Mouse (Mus musculus) natural killer cell, adult 2 months (primary cell): ENCODE data around the gene Disc1.

Experiments used
- DNase-seq, 2 experiments: peaks; one replicate each; pipeline ENCODE4 v3.0.0; 2022; ENCODE audit warnings: low spot score in 2 of 2

Disc1 gene

DNA sequence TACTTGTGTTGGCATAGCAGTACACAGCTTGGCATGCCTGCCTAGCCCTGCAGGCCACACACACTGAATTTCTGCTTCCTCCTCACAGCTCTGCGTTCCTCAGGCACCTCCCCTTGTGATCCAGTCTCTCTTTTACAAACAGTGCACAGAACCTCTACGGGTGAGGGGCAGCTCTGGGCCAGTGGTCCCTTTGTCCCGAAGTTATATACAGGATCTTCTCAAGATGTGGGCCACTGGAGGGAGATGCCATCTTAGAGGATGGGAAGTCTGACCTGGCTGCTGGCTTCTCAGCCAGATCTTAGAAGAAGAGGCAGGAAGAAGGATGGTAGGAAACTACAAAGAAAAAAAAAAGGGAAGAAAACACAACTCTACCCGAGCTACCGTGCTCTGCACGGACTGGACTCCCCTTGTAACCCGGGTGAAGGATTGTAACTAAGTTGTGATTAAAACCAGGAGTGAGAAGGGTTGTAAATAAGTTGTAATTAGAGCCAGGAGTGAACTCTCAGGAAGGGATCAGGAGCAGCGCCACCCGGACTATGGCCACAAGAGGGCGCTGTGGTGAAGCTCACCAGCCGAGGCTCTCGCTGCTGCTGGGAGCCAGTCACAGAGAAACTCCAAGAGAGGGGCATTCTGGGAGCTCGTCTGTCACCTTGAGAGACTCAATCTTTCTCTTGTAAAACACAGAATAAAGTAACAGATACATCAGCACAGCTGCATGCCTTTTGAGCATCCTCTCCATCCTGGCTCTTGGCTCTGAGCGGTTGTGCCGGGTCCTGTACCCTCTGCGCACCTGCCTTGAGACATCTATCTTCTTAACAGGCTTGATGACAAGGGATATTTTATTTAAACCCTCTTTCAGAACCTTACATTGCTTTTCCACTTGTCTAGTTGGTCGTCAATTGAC, 129.8 kb downstream of the Disc1 start:
- DNase-seq: peak; percentile 42 to 69

DNA sequence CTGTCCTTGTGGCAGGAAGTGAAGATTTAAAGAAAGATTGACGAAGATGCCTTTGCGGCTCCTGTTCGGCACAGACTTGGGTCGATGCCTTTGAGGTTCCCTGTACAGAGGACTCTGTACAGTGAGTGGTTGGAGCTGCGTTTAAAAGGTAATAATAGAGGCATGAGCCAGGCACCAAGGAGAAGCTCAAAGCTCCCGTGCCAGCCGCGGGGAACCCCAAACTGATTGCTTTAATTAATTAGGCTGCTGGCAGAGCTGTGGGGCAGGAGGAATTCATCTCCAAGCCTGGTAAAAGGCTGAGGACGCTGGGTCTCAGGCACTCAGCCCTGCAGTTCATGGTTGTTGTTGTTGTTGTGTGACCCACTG, 130.4 kb downstream of the Disc1 start:
- DNase-seq: no peak

DNA sequence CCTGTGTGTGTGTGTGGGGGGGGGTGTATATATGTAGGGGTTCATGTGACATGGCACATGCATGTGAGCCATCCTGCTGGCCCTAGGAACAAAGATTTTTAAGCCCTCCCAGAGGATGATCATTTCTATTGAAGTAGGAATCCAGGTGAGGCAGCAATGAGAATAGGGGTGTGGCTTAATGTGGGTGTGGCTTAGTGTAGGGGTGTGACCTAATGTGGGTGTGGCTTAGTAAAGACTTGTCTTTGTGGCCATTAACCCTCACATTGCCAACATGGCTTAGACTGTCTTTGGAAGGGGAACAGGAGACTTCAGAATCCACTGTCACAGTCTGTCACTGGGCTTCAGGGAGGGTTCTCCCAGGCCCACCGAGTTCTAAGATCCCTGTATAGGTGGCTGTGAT, 130.9 kb downstream of the Disc1 start:
- DNase-seq: no peak

- no peak for DNase-seq
Measured at GRCm38 (mm10) chr8:125187044-125187443, 133.0 kb downstream of the Disc1 start.

- DNase-seq: no peak
Measured at GRCm38 (mm10) chr8:125193701-125194100, 139.7 kb downstream of the Disc1 start.

DNA sequence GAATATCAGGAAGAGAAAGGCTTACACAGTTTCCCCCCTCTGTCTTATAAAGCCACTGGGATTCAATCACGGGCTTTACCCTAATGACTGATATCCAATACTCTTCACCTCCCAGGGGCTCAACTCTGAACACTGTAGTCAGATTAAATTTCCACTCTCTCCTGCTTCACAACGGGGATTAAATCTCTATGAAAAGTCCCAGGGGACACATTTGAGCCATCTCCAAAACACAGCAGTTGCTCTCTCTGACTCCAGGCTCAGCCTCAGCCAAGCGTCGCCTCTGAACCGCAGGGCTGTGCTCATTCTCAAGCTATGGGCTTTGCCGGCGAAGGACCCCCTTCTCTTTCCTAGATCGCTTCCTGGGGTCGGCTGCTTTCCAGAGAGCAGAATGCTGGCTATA, 141.1 kb downstream of the Disc1 start:
- DNase-seq: no peak

GRCm38 (mm10) chr8:125196573-125197094, 142.6 kb downstream of the Disc1 start:
- no peak for DNase-seq

DNA sequence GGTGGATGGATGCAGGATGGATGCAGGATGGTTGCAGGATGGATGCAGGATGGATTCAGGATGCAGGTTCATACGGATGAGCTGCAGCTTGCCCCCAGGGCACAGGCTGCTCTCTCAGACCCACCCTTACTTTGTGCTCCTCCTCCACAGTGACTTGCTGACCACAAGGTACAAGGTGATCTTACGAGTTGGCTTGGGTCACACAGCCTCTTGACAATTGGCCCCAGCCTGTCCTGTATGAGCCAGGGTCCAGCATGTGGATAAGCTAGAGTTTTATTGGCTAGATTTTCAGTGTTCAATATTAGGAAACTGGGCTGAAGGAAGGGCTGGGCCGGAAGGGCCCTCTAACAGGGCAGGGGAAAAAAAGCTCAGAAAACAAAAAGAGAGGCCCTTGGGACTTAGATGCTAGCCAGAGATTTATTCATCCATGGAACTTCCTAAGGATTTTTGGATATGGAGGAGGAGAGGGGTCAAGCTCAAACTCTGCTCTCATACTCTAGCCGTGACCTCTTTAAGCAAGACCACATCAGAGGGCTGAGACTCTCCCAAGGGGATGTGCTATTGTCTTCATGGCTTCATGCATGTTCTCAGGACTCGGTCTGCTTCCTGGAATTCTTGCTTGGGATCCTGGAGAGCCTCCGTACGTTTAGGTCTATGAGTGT, 143.5 kb downstream of the Disc1 start:
- DNase-seq: no peak

- no peak for DNase-seq
Measured at GRCm38 (mm10) chr8:125198420-125199196, 144.6 kb downstream of the Disc1 start.

- DNase-seq: no peak
Measured at GRCm38 (mm10) chr8:125199197-125199939, 145.4 kb downstream of the Disc1 start.

DNA sequence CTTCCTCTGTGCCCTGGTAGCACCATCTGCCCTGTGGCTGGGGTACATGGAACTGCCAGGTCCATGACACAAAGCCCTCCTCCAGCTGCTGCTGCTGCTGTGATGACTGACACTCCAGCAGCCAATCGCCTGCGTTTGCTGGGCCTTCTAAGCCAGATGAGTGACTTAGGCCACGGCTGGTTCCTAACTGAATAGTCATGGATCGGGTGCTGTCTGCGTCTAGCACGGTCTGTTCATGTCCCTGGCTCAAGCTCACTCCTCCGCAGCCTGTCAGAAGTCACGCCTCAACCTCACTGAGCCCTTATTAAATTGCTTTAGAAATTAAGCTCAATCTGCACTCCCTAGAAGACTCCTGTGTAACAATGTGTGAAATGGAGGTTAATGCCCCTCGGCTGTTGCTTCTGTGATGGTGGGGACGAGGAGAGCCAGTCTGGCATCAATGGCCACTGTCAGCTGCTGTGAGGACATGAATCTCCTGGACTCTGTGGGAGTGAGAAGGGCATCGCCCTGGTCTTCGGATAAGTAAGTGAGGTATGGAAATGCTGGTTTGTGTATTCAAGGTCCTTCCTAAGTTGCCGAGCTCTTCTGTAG, 146.4 kb downstream of the Disc1 start:
- DNase-seq: no peak

DNA sequence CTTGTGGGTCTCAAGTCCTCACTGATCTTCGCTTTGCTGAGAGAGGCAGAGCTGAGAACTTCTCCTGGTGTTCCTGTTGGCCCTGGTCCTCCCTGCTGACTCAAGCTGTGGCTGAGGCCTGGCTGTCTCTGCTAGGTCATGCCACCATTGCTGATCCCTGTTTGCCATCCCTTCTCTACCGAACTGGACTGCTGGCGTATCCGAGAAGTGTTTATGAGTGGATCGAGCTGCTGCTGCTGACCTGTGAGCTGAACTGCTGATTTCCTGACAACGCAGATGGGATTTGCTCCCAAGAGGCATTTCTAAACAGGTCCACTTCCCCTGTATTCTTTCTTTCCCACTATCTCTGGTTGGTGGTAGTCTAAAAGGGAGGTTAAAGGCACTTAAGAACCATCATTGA, 147.7 kb downstream of the Disc1 start:
- DNase-seq: no peak

DNA sequence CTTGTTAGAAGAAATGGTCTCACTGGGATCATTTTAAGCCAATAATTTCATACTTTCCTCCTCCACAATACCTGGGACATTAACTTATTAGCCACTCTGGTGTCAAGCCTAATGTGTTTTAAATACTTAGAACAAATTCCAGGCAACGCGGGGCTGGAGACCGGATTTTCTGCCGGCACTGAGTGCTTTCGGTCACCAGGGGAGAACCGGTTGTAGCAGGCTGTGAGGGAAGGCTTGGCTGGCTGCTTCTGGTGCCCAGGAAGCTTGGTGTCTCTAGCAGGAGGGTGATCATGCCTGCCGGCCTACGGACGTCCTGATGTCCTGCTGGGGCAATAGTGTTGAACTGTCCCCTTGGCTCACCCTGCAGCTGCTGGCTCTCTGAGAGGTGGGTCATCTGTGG, 149.0 kb downstream of the Disc1 start:
- no peak for DNase-seq

DNA sequence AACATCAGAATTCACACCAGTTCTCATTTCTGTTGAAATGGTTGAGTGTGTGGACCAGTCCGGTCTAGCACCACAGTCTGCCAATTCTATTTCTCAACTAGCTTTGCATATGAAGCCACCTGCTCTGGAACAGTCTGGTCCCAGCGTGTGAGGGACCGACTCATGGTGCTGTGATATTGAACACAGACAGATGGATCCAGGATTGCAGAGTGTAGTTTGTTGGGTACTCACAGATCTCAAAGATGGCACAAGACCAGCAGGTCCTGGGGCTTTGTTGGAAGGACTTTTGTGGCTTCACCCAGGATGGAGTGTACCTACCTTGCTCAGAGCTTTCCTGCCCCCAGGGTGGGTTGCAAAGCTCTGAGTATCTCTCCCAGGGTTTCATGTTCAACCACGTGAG, 151.6 kb downstream of the Disc1 start:
- no peak for DNase-seq

DNA sequence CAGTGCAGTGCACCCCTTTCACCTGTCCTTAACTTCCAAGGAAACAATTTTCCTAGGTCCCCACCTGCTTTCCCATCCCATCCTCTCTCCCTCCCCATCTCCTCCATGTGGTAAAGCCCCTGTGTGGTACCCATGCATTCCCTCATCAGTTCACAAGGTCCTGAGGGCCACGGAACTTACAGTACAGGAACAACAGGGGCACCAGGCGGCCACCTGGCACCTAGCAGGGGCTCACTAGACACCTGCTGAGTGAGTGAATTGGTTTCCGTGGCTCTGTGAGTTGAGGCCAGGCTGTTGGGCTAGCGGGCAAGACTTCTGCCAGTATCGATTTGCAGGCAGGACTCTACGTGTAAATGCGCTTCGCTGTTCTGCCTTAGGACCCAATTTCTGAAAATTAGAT, 152.4 kb downstream of the Disc1 start:
- no peak for DNase-seq

DNA sequence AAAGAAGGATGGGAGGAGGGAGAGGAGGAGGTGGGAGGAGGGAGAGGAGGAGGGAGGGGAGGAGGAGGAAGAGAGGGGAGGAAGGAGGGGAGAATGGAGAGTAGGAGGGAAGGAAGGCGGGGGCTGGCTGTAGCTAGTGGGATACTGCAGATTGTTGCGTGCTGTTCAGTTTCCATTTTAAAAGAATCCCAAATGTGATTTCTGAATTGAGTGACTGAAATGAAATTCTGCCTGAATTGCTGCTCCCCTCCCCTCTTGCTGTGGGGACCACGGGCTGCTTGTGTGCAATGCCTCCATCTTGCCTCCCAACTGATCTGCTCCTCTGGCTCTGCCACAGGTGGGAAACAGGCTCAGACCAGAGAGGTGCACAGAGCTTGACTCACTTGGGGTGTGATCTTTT, 153.0 kb downstream of the Disc1 start:
- DNase-seq: no peak

DNA sequence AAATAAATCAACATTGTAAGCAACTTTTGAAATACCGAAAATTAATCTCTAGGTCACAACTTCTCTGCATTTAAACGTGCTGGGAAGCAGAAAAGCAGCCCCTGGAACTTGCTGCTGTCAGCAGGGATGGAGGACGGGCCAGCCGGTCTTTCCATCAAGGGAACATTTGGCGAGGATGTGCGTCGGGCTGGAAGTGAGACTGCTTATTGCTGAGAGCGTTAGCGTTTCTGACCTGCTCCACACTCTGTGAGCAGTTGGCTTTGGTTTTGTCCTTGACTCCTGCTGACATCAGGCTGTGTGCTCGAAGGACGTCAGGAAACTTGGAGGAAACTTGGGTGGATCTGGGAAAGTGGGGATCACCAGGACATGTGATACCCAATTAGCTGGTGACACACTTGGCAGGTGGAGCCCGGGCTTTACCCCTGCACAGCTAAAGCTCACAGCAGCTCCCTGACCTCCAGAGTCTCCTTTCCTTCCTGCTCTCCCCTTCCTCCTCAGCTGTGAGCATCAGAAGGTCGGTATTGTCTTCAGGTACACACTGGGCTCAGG, 158.7 kb downstream of the Disc1 start:
- DNase-seq: no peak

- no peak for DNase-seq
Measured at GRCm38 (mm10) chr8:125217902-125218581, 164.0 kb downstream of the Disc1 start.

DNA sequence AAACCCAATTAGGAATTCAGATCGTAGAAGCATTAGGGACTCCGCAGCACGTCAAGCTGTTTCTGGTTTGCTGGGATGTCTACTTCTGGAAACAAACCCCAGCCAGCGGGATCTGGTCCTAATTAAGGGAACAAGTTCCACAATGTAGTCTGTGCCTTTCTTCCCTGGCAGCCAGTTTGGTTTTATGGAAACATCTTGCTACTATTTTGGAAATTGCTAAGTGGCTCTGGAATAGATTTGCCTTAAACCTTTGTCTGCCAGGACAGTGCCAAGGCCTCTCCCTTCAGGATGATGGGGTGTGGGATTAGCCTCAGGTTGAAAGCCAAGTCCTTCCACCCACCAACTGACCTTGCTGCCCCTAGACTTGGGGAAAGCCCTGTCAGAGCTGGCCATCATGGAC, 164.7 kb downstream of the Disc1 start:
- DNase-seq: no peak

DNA sequence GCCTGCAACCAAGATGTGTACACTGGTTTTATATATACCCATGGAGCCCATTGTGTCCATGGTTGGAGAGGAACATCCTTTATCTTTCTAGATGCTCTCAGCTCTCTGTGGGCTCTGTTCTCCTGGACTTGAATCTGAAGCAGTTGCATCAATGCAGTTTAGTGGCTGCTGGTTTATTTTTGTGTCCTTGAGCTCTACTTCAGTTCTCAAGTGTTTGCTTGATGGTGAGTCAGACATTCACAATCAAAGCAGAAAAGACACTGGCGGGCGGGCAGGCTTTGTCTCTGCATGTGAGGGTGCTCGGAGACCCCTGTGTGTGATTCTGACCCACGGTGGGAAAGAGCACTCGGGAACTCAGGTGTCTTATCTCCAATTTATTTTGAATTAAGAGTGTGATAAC, 166.6 kb downstream of the Disc1 start:
- no peak for DNase-seq
